8 mouse cellular contexts compared by ENCODE assay signal in the genomic region with DNA sequence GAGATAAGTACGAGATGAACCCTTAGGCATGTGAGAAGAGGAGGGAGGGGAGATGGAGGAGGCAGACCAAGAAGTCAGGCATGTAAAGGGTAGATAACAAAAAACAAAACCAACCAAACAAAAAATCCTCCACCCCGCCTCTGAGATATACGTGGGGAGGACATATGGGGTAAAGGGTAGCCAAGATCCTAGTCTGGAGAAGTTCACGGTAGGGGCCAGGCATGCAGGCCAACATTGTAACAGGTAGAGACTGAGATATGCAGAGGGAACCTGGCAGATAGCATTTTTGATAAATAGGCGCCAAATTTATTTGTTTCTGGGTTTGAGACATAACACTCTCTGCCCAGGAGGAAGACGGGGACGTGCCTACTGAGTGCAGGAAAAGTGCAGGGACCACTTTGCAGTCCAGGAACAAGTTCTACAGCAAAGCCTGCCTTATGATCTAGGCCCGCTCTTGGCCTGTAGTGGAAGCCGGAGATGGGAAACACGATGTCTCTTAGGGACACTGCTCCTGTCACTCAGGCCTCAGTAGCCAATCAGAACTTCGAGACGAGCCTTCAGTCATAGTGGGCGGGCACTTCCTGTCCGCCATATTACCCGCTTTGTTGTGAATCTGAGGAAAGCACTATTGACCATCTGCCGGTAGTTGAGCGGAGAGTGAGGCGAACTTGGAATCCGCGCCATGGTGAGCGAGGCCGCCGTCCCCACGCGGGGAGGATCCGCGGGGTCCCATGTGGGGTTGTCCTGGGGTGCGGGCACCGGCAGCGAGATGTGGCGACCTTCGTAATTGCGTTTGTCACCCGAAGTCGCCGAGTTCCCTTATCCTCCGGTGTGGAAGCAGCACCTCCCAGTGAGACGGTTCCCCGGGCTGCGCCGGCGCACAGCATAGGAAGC. TPM values are rescaled to one million over a fixed set of nuclear protein-coding genes. Genes with fewer than 3 reads are reported as not detected.
DNase-seq lines count a peak whose midpoint lies in the region; ATAC-seq and TF ChIP-seq lines count a peak whose summit lies in the region.
"Not testable (repeated sequence)": the region's sequence is repeated elsewhere in the genome, so short reads cannot be mapped to it uniquely, and the experiment has no call there.

Gene BC024063, plus strand, starts transcription at position 626 of the 894 bp plus-strand sequence.

- WGBS in heart, embryonic 12.5 days: 16% methylated on average over 42 of the region's 42 CpGs
- 19% methylated on average over 42 of the region's 42 CpGs for WGBS in kidney, embryonic 16.5 days

- ATAC-seq in heart, embryonic 12.5 days (ENCODE audit: insufficient number of reproducible peaks, low FRiP score): peak; percentile 94
- ATAC-seq in kidney, embryonic 16.5 days (ENCODE audit: low FRiP score, low TSS enrichment): peak; percentile 99
- ATAC-seq in monocyte, adult 5-6 weeks (replicated peaks; ENCODE audit: insufficient number of reproducible peaks, low FRiP score, low TSS enrichment, poor library complexity, severe bottlenecking): peak; percentile 78

- peak; percentile 77 for DNase-seq in brain, embryonic 18.5 days (ENCODE audit: low read depth, low spot score)
- peak; percentile 16 for DNase-seq in fat pad, adult 2 months (ENCODE audit: extremely low read depth, low read depth, low spot score)
- DNase-seq in liver: peak; percentile 60
- peak; percentile 41 to 67 for DNase-seq in spleen, postnatal 4 days (ENCODE audit: low spot score in 2 of 2)

- not testable (repeated sequence) for H3K36me3 ChIP-seq in C2C12 (ENCODE audit: control insufficient read depth, insufficient read depth); heart, embryonic 12.5 days; kidney, embryonic 16.5 days (ENCODE audit: insufficient read depth, low read length)

- peak within 1 kb of the TSS; percentile 69; the same call in 1 of the 2 replicates for H3K27ac ChIP-seq in heart, embryonic 12.5 days (ENCODE audit: poor library complexity, severe bottlenecking)
- H3K27ac ChIP-seq in kidney, embryonic 16.5 days (ENCODE audit: low read length): peak within 1 kb of the TSS; percentile 68; the same call in 1 of the 2 replicates

- peak within 1 kb of the TSS; percentile 67 for H3K4me2 ChIP-seq in heart, embryonic 12.5 days
- H3K4me2 ChIP-seq in kidney, embryonic 16.5 days (replicated peaks; ENCODE audit: low read depth, low read length): peak within 1 kb of the TSS; percentile 51

- not testable (repeated sequence) for H3K27me3 ChIP-seq in C2C12 (ENCODE audit: control insufficient read depth, insufficient read depth, insufficient read length); heart, embryonic 12.5 days (replicated peaks); kidney, embryonic 16.5 days (ENCODE audit: insufficient read depth, low read length)

- H3K79me3 ChIP-seq in C2C12 (ENCODE audit: low read depth): not testable (repeated sequence)

- not testable (repeated sequence) for H3K9me3 ChIP-seq in heart, embryonic 12.5 days (replicated peaks)
- H3K9me3 ChIP-seq in kidney, embryonic 16.5 days (ENCODE audit: low read length): peaks cover 11% of the 10 kb centered on the region

- peak within 1 kb of the TSS; percentile 71 for H3ac ChIP-seq in C2C12 (ENCODE audit: control insufficient read depth, insufficient read length, low read depth)

- not testable (repeated sequence) for H3K4me1 ChIP-seq in heart, embryonic 12.5 days (replicated peaks); kidney, embryonic 16.5 days (ENCODE audit: insufficient read depth, low read length)

- H3K79me2 ChIP-seq in C2C12 (ENCODE audit: control insufficient read depth, insufficient read depth): peaks cover 25% of the 10 kb centered on the region

- not testable (repeated sequence) for TF ChIP-seq CTCF in C2C12 (IDR thresholded peaks at IDR 0.05; ENCODE audit: control insufficient read depth, insufficient read depth, insufficient read length)

- peak within 1 kb of the TSS; percentile 45 for H3K4me3 ChIP-seq in C2C12 (ENCODE audit: insufficient read depth, poor library complexity, severe bottlenecking)
- H3K4me3 ChIP-seq in heart, embryonic 12.5 days: peak within 1 kb of the TSS; percentile 61
- H3K4me3 ChIP-seq in kidney, embryonic 16.5 days (ENCODE audit: low read length): peak within 1 kb of the TSS; percentile 57

- peak within 1 kb of the TSS; percentile 72; the same call in 1 of the 2 replicates for H3K9ac ChIP-seq in heart, embryonic 12.5 days
- peak within 1 kb of the TSS; percentile 69 for H3K9ac ChIP-seq in kidney, embryonic 16.5 days (replicated peaks; ENCODE audit: low read length)

TF ChIP-seq in C2C12, 6 proteins besides CTCF, POLR2A, EP300 and RAD21:
- peak; percentile 78 for TF ChIP-seq MAX (IDR thresholded peaks at IDR 0.05)

RNA-seq across cellular contexts. Expression of gene BC024063, which starts in this region (rescaled TPM):
- 0.75 TPM for polyA plus RNA-seq in C2C12 (2012; fragmentation: generic; extraction: Trizol)
- polyA plus RNA-seq in heart, embryonic 12.5 days (2016; fragmentation: Nextera tagmentation; extraction: Ambion mirVana): 2.7 and 3.0 TPM in 2 replicates
- polyA plus RNA-seq in kidney, embryonic 16.5 days (2015; fragmentation: Nextera tagmentation; extraction: Ambion mirVana): 5.3 and 6.7 TPM in 2 replicates
- 0.86 to 3.1 TPM (median 1.3 TPM) in 3 replicates for total RNA-seq in monocyte, adult 5-6 weeks (2017)

Comparison
In these comparisons a context has a peak if more than half of its experiments do, and no peak if none do; other contexts are left out.
1. Peak in every context shown above with its lines: DNase-seq, ATAC-seq, H3K4me3 ChIP-seq and H3K27ac ChIP-seq.
2. DNase-seq: peak in every context shown above with its lines; median percentile 77 in brain, embryonic 18.5 days; 60 in liver; 54 in spleen, postnatal 4 days; 16 in fat pad, adult 2 months.